Mouse (Mus musculus) erythroid progenitor cell, adult 5-6 weeks (primary cell): ENCODE data around the gene Olfr1358. TPM values are rescaled to one million over a fixed set of nuclear protein-coding genes. Genes with fewer than 3 reads are reported as not detected.

Source experiments
- ATAC-seq: replicated peaks from 2 replicates; pipeline ENCODE4 v1.8.0; 2016; ENCODE audit warnings: moderate number of reproducible peaks, mild to moderate bottlenecking, moderate TSS enrichment, inconsistent platforms; ENCODE audit not compliant: poor library complexity, low FRiP score, severe bottlenecking
- total RNA-seq, 2 experiments: library from RNA; stranded (forward) in 1 of 2; stranded (reverse) in 1 of 2; fragments of 150-400 nt in 1 of 2; fragments of 186-747, 209-891 nt in 1 of 2; gene quantifications; 2 replicates each; pipeline versions ENCODE4 v1.2.3 to v1.2.4; 2015 to 2017; ENCODE audit warnings: low replicate concordance in 2 of 2

The Olfr1358 gene
- total RNA-seq, 2 experiments from 2014 or later = not detected

GRCm38 (mm10) chr10:78565070-78565469, 47.8 kb downstream of the Olfr1358 start:
- no peak for ATAC-seq

DNA sequence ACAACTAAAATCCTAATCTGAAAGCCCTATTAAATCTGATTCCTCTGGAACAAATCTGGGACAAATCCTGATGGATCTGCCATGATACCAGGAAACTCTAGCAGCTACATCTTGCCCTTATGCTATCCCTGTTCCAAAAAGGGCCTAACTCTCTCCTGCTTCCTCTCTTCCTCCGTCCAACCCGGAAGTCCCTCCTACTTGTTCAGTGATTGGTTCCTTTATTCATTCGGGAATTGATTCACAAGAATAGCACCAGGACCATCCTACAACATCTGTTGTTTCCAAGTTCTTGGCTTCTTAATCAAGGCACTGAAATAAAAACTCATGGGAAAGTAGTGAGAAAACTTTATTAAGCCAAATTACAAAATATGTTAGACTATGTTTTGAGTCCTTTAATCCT, 52.0 kb downstream of the Olfr1358 start:
- no peak for ATAC-seq

DNA sequence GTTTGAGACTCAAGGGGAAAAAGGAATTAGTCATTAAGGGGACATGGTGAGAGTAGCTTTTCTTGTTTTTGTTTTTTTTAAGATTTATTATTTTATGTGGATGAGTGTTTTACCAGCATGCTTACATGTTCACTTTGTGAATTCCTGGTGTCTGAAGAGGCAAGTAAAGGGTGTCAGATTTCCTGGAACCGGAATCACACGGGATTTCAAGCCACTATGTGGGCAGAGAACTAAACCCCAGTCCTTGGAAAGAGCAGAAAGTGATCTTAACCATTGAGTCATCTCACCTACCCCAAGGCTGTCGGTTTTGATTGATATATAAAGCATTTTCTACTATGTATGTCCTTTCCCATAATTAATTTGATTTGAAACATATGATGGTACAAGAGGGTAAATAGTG, 52.5 kb downstream of the Olfr1358 start:
- ATAC-seq = no peak

Other genes starting within 250 kb of the Olfr1358 start
- gene Agpat3, start 164.9 kb upstream of the Olfr1358 start, total RNA-seq (2015; ENCODE audit: low replicate concordance) = 16.6 and 24.7 TPM in 2 replicates
- 10.5 and 14.0 TPM in 2 replicates for gene Agpat3, start 164.9 kb upstream of the Olfr1358 start, total RNA-seq (2017; ENCODE audit: low replicate concordance)
- gene Rrp1, start 104.4 kb upstream of the Olfr1358 start, total RNA-seq (2015; ENCODE audit: low replicate concordance) = 23.1 and 56.2 TPM in 2 replicates
- 61.2 and 63.2 TPM in 2 replicates for gene Rrp1, start 104.4 kb upstream of the Olfr1358 start, total RNA-seq (2017; ENCODE audit: low replicate concordance)
- 14.3 TPM in 1 of 2 replicates, not detected in the other for gene Cstb, start 91.8 kb upstream of the Olfr1358 start, total RNA-seq (2015; ENCODE audit: low replicate concordance)
- gene Cstb, start 91.8 kb upstream of the Olfr1358 start, total RNA-seq (2017; ENCODE audit: low replicate concordance) = 6.7 TPM in 1 of 2 replicates, not detected in the other
- 1.1 and 3.4 TPM in 2 replicates for gene Pdxk, start 52.5 kb upstream of the Olfr1358 start, total RNA-seq (2015; ENCODE audit: low replicate concordance)
- 0.90 and 2.6 TPM in 2 replicates for gene Pdxk, start 52.5 kb upstream of the Olfr1358 start, total RNA-seq (2017; ENCODE audit: low replicate concordance)
- 7.2 and 17.2 TPM in 2 replicates for gene Ilvbl, start 56.9 kb downstream of the Olfr1358 start, total RNA-seq (2015; ENCODE audit: low replicate concordance)
- 1.9 and 2.3 TPM in 2 replicates for gene Ilvbl, start 56.9 kb downstream of the Olfr1358 start, total RNA-seq (2017; ENCODE audit: low replicate concordance)
- gene Syde1, start 74.5 kb downstream of the Olfr1358 start, total RNA-seq (2015; ENCODE audit: low replicate concordance) = not detected in 2 replicates
- gene Syde1, start 74.5 kb downstream of the Olfr1358 start, total RNA-seq (2017; ENCODE audit: low replicate concordance) = 0.45 TPM in 1 of 2 replicates, not detected in the other
- not detected in 2 replicates for gene Olfr1357, start 100.6 kb downstream of the Olfr1358 start, total RNA-seq (2015; ENCODE audit: low replicate concordance)
- not detected in 2 replicates for gene Olfr1357, start 100.6 kb downstream of the Olfr1358 start, total RNA-seq (2017; ENCODE audit: low replicate concordance)
- gene Casp14, start 200.9 kb downstream of the Olfr1358 start, total RNA-seq (2015; ENCODE audit: low replicate concordance) = not detected in 2 replicates
- gene Casp14, start 200.9 kb downstream of the Olfr1358 start, total RNA-seq (2017; ENCODE audit: low replicate concordance) = not detected in 2 replicates
- not detected in 2 replicates for gene Ccdc105, start 235.6 kb downstream of the Olfr1358 start, total RNA-seq (2015; ENCODE audit: low replicate concordance)
- gene Ccdc105, start 235.6 kb downstream of the Olfr1358 start, total RNA-seq (2017; ENCODE audit: low replicate concordance) = not detected in 2 replicates